Mouse (Mus musculus) lung, embryonic 14.5 days (tissue): ENCODE data around the gene Adgrb2. TPM values are rescaled to one million over a fixed set of nuclear protein-coding genes. Genes with fewer than 3 reads are reported as not detected.

Source experiments
- ATAC-seq: fragments of 200-750 bp; cut with Nextera tagmentation; 2 replicates; pipeline ENCODE4 v1.8.0; 2017; ENCODE audit warnings: mild to moderate bottlenecking, moderate TSS enrichment, moderate library complexity; ENCODE audit not compliant: insufficient read depth
- DNase-seq: peaks from one replicate; pipeline ENCODE4 v3.0.0-alpha.2; 2015
- H3K27ac ChIP-seq: fragments of 300-500 bp; sonication (generic); 2 replicates; pipeline ENCODE4 v1.5.1; 2014; ENCODE audit warnings: low read depth, mild to moderate bottlenecking, moderate library complexity
- H3K27me3 ChIP-seq: fragments of 300-500 bp; sonication (generic); 2 replicates; pipeline ENCODE4 v1.6.1; 2014; ENCODE audit warnings: low read length, control low read depth; ENCODE audit not compliant: insufficient read depth
- H3K36me3 ChIP-seq: fragments of 300-500 bp; sonication (generic); 2 replicates; pipeline ENCODE4 v1.6.1; 2014; ENCODE audit warnings: control low read depth; ENCODE audit not compliant: insufficient read depth
- H3K4me1 ChIP-seq: fragments of 300-500 bp; sonication (generic); 2 replicates; pipeline ENCODE4 v1.6.1; 2014; ENCODE audit warnings: antibody characterized with exemption, control low read depth; ENCODE audit not compliant: insufficient read depth
- H3K4me2 ChIP-seq: fragments of 300-500 bp; sonication (generic); 2 replicates; pipeline ENCODE4 v1.6.1; 2014; ENCODE audit warnings: mild to moderate bottlenecking
- H3K4me3 ChIP-seq: fragments of 300-500 bp; sonication (generic); 2 replicates; pipeline ENCODE4 v1.5.1; 2014; ENCODE audit warnings: low read depth, low read length
- H3K9ac ChIP-seq: fragments of 300-500 bp; sonication (generic); 2 replicates; pipeline ENCODE4 v1.6.1; 2014
- H3K9me3 ChIP-seq: fragments of 300-500 bp; sonication (generic); 2 replicates; pipeline ENCODE4 v1.6.1; 2016; ENCODE audit warnings: low read depth, low read length, control low read depth
- CTCF ChIP-seq: IDR thresholded peaks from 2 replicates; pipeline ENCODE4 v1.5.1; 2016; ENCODE audit warnings: antibody characterized with exemption, low read depth
- WGBS: fragments of 180-500 bp; shearing (Covaris S2); extraction: QIAGEN DNeasy Blood & Tissue Kit; methylation state at CpG from one replicate; pipeline ENCODE4 v1.1.7; 2014; 5-methylcytosine and 5-hydroxymethylcytosine counted together
- polyA plus RNA-seq: library from polyadenylated mRNA; unstranded; fragments of >200 nt; fragmentation: Nextera tagmentation; extraction: Ambion mirVana; gene quantifications from 2 replicates; pipeline ENCODE4 v1.2.1, GENCODE M21; 2014

Gene Adgrb2
- polyA plus RNA-seq, 1 experiment from 2014 or later: 2.0 TPM

GRCm38 (mm10) chr4:129998124-129998523 lies 13.5 kb downstream of the Adgrb2 start:
- no peak for TF ChIP-seq CTCF
- ATAC-seq: no peak
- WGBS: 47% methylated on average over 11 of the region's 11 CpGs

GRCm38 (mm10) chr4:130001710-130002109 lies 17.0 kb downstream of the Adgrb2 start:
- 13% methylated on average over 5 of the region's 5 CpGs for WGBS

More at GRCm38 (mm10) chr4:129998124-129998523, 13.5 kb downstream of the Adgrb2 start:
- Histone ChIP-seq H3K9ac (no peak overlapping the region), H3K4me1 (peaks cover 22% of the 10 kb centered on the region), H3K4me2 (no peak overlapping the region), H3K27me3 (peaks cover 3% of the 10 kb centered on the region; the same call in 1 of the 2 replicates), H3K4me3 (no peak overlapping the region), H3K9me3 (no peaks in the 10 kb centered on the region), H3K36me3 (no peaks in the 10 kb centered on the region), H3K27ac (no peak overlapping the region)
- no peak for DNase-seq

GRCm38 (mm10) chr4:130002157-130002556 lies 17.5 kb downstream of the Adgrb2 start:
- Histone ChIP-seq H3K27ac (peak overlapping the region; percentile 69), H3K36me3 (no peaks in the 10 kb centered on the region), H3K4me1 (peaks cover 27% of the 10 kb centered on the region), H3K27me3 (peaks cover 15% of the 10 kb centered on the region; the same call in 1 of the 2 replicates), H3K4me2 (no peak overlapping the region; the same call in 1 of the 2 replicates), H3K9me3 (no peaks in the 10 kb centered on the region), H3K9ac (no peak overlapping the region), H3K4me3 (no peak overlapping the region)
- TF ChIP-seq CTCF: no peak
- ATAC-seq (peak; percentile 94), DNase-seq (peak; percentile 91)
- 36% methylated on average over 10 of the region's 10 CpGs for WGBS

More at GRCm38 (mm10) chr4:130001710-130002109, 17.0 kb downstream of the Adgrb2 start:
- Histone ChIP-seq H3K4me1 (peaks cover 26% of the 10 kb centered on the region), H3K36me3 (no peaks in the 10 kb centered on the region), H3K27me3 (peaks cover 10% of the 10 kb centered on the region; the same call in 1 of the 2 replicates), H3K9me3 (no peaks in the 10 kb centered on the region), H3K4me2 (no peak overlapping the region; the same call in 1 of the 2 replicates), H3K4me3 (no peak overlapping the region), H3K9ac (no peak overlapping the region), H3K27ac (peak overlapping the region; percentile 69)
- ATAC-seq (peak; percentile 73), DNase-seq (peak; percentile 72)
- TF ChIP-seq CTCF: peak; percentile 31; the same call in 1 of the 2 replicates

GRCm38 (mm10) chr4:130005593-130005992 lies 20.9 kb downstream of the Adgrb2 start:
- DNase-seq (peak; percentile 5), ATAC-seq (no peak)
- no peak overlapping the region for H3K27ac ChIP-seq
- WGBS: 58% methylated on average over 9 of the region's 9 CpGs
- H3K4me1 ChIP-seq: peaks cover 18% of the 10 kb centered on the region
- no peaks in the 10 kb centered on the region for H3K36me3 ChIP-seq
- no peak overlapping the region for H3K4me2 ChIP-seq
- H3K4me3 ChIP-seq: no peak overlapping the region
- TF ChIP-seq CTCF: peak; percentile 23
- peaks cover 28% of the 10 kb centered on the region for H3K27me3 ChIP-seq
- no peak overlapping the region for H3K9ac ChIP-seq
- no peaks in the 10 kb centered on the region for H3K9me3 ChIP-seq

GRCm38 (mm10) chr4:130006533-130006932 lies 21.9 kb downstream of the Adgrb2 start:
- TF ChIP-seq CTCF: no peak
- Histone ChIP-seq H3K4me2 (peak overlapping the region; percentile 61), H3K9me3 (no peaks in the 10 kb centered on the region), H3K36me3 (0 out of 2 replicates have a peak, but pooled peaks cover 7% of the 10 kb centered on the region), H3K27ac (no peak overlapping the region), H3K4me1 (peaks cover 10% of the 10 kb centered on the region), H3K9ac (peak overlapping the region; percentile 37; the same call in 1 of the 2 replicates), H3K4me3 (peak overlapping the region; percentile 21), H3K27me3 (peaks cover 28% of the 10 kb centered on the region)
- DNase-seq (peak; percentile 57), ATAC-seq (no peak)
- 10% methylated on average over 25 of the region's 25 CpGs for WGBS

GRCm38 (mm10) chr4:130009043-130009442 lies 24.4 kb downstream of the Adgrb2 start:
- H3K4me1 ChIP-seq: peaks cover 4% of the 10 kb centered on the region; the same call in 1 of the 2 replicates
- TF ChIP-seq CTCF: no peak
- H3K9ac ChIP-seq: no peak overlapping the region
- ATAC-seq (no peak), DNase-seq (no peak)
- H3K9me3 ChIP-seq: no peaks in the 10 kb centered on the region
- no peak overlapping the region for H3K4me3 ChIP-seq
- H3K27ac ChIP-seq: no peak overlapping the region
- WGBS: 64% methylated on average over 14 of the region's 14 CpGs
- H3K36me3 ChIP-seq: 0 out of 2 replicates have a peak, but pooled peaks cover 8% of the 10 kb centered on the region
- H3K27me3 ChIP-seq: peaks cover 28% of the 10 kb centered on the region
- H3K4me2 ChIP-seq: no peak overlapping the region

GRCm38 (mm10) chr4:130010723-130011122 lies 26.1 kb downstream of the Adgrb2 start:
- no peak for TF ChIP-seq CTCF
- Histone ChIP-seq H3K4me3 (no peak overlapping the region), H3K9me3 (no peaks in the 10 kb centered on the region), H3K27me3 (peaks cover 22% of the 10 kb centered on the region), H3K27ac (no peak overlapping the region), H3K4me2 (no peak overlapping the region), H3K36me3 (0 out of 2 replicates have a peak, but pooled peaks cover 8% of the 10 kb centered on the region), H3K4me1 (peaks cover 4% of the 10 kb centered on the region; the same call in 1 of the 2 replicates), H3K9ac (no peak overlapping the region)
- DNase-seq (no peak), ATAC-seq (no peak)
- 86% methylated on average over 4 of the region's 4 CpGs for WGBS
